Mouse (Mus musculus): ENCODE measurements at regions not wholly inside any gene's neighbourhood (a gene's known extent, or its start where the extent isn't known, plus 50 kb on each side); places are given as distances from the start of the nearest gene placed in this dataset.

GRCm38 (mm10) chr15:41283199-41283598 lies 1149.0 kb downstream of the 9330182O14Rik start:
- Histone ChIP-seq H3K27ac (replicated peaks; ENCODE audit: low read depth, low read length) (no peak overlapping the region), H3K4me3 (ENCODE audit: low read depth, low read length) (no peak overlapping the region), H3K4me1 (ENCODE audit: control insufficient read depth, insufficient read depth, low read length) (no peaks in the 10 kb centered on the region), H3K27me3 (ENCODE audit: control insufficient read depth, insufficient read depth, low read length) (no peaks in the 10 kb centered on the region), H3K4me2 (ENCODE audit: low read depth, severe bottlenecking) (no peak overlapping the region), H3K36me3 (ENCODE audit: control insufficient read depth, insufficient read depth, low read length) (no peaks in the 10 kb centered on the region), H3K9ac (ENCODE audit: low read length) (no peak overlapping the region), H3K9me3 (ENCODE audit: control insufficient read depth, low read length) (no peaks in the 10 kb centered on the region)
- DNase-seq (ENCODE audit: low spot score) (no peak), ATAC-seq (ENCODE audit: insufficient number of reproducible peaks, low FRiP score, low TSS enrichment, low read depth) (no peak)
- WGBS, result 93% methylated on average over 1 of the region's 1 CpGs

- no peak for ATAC-seq (ENCODE audit: insufficient number of reproducible peaks, low FRiP score, low TSS enrichment, low read depth)
- no peak overlapping the region for H3K9ac ChIP-seq (ENCODE audit: low read length)
Observed at GRCm38 (mm10) chr15:41286809-41287413, 1152.7 kb downstream of the 9330182O14Rik start.

DNA sequence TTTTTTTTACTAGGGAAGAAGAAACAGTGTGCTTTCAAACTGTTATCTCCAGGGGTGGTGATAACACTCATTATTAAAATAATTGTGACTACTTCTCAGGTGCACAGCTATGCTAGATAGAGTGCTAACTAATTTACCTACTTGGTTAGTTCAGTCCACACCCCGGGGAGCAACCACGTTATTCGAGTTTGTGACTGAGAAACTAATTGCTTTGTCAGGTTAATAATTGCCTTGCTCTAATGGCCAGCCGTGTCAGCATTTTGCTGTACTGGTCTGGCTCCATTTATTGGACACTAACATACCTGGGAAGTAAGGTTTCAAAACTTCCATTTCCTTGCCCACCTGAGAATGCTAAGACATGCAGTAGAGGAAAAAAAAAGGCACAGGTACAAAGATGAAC lies 1163.3 kb downstream of the 9330182O14Rik start:
- Histone ChIP-seq H3K27ac (replicated peaks; ENCODE audit: low read depth, low read length) (no peak overlapping the region), H3K9ac (ENCODE audit: low read length) (no peak overlapping the region), H3K4me1 (ENCODE audit: control insufficient read depth, insufficient read depth, low read length) (no peaks in the 10 kb centered on the region), H3K36me3 (ENCODE audit: control insufficient read depth, insufficient read depth, low read length) (no peaks in the 10 kb centered on the region), H3K27me3 (ENCODE audit: control insufficient read depth, insufficient read depth, low read length) (no peaks in the 10 kb centered on the region), H3K9me3 (ENCODE audit: control insufficient read depth, low read length) (no peaks in the 10 kb centered on the region), H3K4me2 (ENCODE audit: low read depth, severe bottlenecking) (no peak overlapping the region), H3K4me3 (ENCODE audit: low read depth, low read length) (no peak overlapping the region)
- no peak for DNase-seq (ENCODE audit: low spot score)
- no peak for ATAC-seq (ENCODE audit: insufficient number of reproducible peaks, low FRiP score, low TSS enrichment, low read depth)
- 46% methylated on average over 4 of the region's 4 CpGs for WGBS

More at GRCm38 (mm10) chr15:41286809-41287413, 1152.7 kb downstream of the 9330182O14Rik start:
- WGBS, result 81% methylated on average over 5 of the region's 5 CpGs
- no peaks in the 10 kb centered on the region for H3K9me3 ChIP-seq (ENCODE audit: control insufficient read depth, low read length)
- H3K4me3 ChIP-seq (ENCODE audit: low read depth, low read length), result no peak overlapping the region
- no peak for DNase-seq (ENCODE audit: low spot score)
- no peaks in the 10 kb centered on the region for H3K4me1 ChIP-seq (ENCODE audit: control insufficient read depth, insufficient read depth, low read length)
- H3K36me3 ChIP-seq (ENCODE audit: control insufficient read depth, insufficient read depth, low read length), result no peaks in the 10 kb centered on the region
- no peak overlapping the region for H3K27ac ChIP-seq (replicated peaks; ENCODE audit: low read depth, low read length)
- no peak overlapping the region for H3K4me2 ChIP-seq (ENCODE audit: low read depth, severe bottlenecking)
- no peaks in the 10 kb centered on the region for H3K27me3 ChIP-seq (ENCODE audit: control insufficient read depth, insufficient read depth, low read length)

DNA sequence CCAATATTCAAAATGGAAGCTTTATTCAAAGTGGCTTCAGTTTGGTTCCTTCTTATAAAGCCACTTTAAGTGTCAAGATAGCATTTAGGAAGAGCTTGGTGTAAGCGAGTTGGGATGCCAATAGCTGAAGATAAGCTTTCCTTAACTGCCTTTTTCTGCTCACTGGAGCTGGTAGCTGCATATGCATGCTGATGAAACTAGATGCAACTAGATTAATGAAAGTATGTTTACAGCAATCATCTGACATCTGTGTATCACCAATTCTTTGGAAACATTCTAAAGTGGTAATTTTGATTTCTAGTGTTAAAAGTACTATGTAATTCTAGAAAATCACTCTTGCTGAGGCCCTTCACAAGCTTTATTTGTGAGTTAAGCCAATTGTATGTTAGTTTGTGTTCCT lies 1172.5 kb downstream of the 9330182O14Rik start:
- H3K4me3 ChIP-seq (ENCODE audit: low read depth, low read length), result no peak overlapping the region
- no peak overlapping the region for H3K4me2 ChIP-seq (ENCODE audit: low read depth, severe bottlenecking)
- H3K27ac ChIP-seq (replicated peaks; ENCODE audit: low read depth, low read length), result no peak overlapping the region
- ATAC-seq (ENCODE audit: insufficient number of reproducible peaks, low FRiP score, low TSS enrichment, low read depth) (no peak), DNase-seq (ENCODE audit: low spot score) (no peak)
- 85% methylated on average over 1 of the region's 1 CpGs for WGBS
- H3K36me3 ChIP-seq (ENCODE audit: control insufficient read depth, insufficient read depth, low read length), result no peaks in the 10 kb centered on the region
- no peak overlapping the region for H3K9ac ChIP-seq (ENCODE audit: low read length)
- no peaks in the 10 kb centered on the region for H3K9me3 ChIP-seq (ENCODE audit: control insufficient read depth, low read length)
- no peaks in the 10 kb centered on the region for H3K27me3 ChIP-seq (ENCODE audit: control insufficient read depth, insufficient read depth, low read length)
- no peaks in the 10 kb centered on the region for H3K4me1 ChIP-seq (ENCODE audit: control insufficient read depth, insufficient read depth, low read length)

DNA sequence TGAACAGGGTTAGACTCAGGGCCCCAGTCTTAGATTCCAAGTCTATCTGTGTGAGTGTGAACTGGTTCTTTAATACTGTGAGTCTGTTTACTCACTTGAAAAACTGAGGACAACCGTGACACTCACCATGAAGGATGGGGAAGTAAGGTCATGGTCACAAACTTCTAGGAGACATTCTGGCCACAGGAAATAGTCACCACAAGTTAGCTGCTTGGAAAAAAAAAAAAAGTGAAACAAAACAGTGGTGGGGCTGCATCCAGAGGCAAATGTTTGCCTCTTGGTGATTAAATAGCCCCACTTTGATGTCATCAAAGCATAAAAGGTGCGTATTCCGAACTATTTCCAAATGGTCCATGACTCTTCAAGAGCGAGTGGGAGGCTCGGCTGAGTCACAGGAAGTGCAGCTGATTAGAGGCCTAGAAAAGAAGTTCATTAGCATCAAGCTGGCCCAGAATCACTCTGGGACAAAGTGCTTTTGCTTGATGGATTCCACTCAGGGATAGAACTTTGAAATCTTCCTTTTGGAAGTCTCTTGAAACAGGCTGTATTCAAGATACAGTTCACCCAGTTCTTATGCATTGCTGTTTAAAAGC lies 1177.7 kb downstream of the 9330182O14Rik start:
- Histone ChIP-seq H3K36me3 (ENCODE audit: control insufficient read depth, insufficient read depth, low read length) (no peaks in the 10 kb centered on the region), H3K27me3 (ENCODE audit: control insufficient read depth, insufficient read depth, low read length) (no peaks in the 10 kb centered on the region), H3K4me3 (ENCODE audit: low read depth, low read length) (no peak overlapping the region), H3K9ac (ENCODE audit: low read length) (no peak overlapping the region), H3K4me2 (ENCODE audit: low read depth, severe bottlenecking) (no peak overlapping the region), H3K4me1 (ENCODE audit: control insufficient read depth, insufficient read depth, low read length) (no peaks in the 10 kb centered on the region), H3K27ac (replicated peaks; ENCODE audit: low read depth, low read length) (no peak overlapping the region), H3K9me3 (ENCODE audit: control insufficient read depth, low read length) (no peaks in the 10 kb centered on the region)
- WGBS, result 56% methylated on average over 5 of the region's 5 CpGs
- ATAC-seq (ENCODE audit: insufficient number of reproducible peaks, low FRiP score, low TSS enrichment, low read depth) (no peak), DNase-seq (ENCODE audit: low spot score) (no peak)

- Histone ChIP-seq H3K4me1 (ENCODE audit: control insufficient read depth, insufficient read depth, low read length) (no peaks in the 10 kb centered on the region), H3K4me3 (ENCODE audit: low read depth, low read length) (no peak overlapping the region), H3K36me3 (ENCODE audit: control insufficient read depth, insufficient read depth, low read length) (no peaks in the 10 kb centered on the region), H3K9ac (ENCODE audit: low read length) (no peak overlapping the region), H3K9me3 (ENCODE audit: control insufficient read depth, low read length) (no peaks in the 10 kb centered on the region), H3K27me3 (ENCODE audit: control insufficient read depth, insufficient read depth, low read length) (no peaks in the 10 kb centered on the region), H3K4me2 (ENCODE audit: low read depth, severe bottlenecking) (no peak overlapping the region), H3K27ac (replicated peaks; ENCODE audit: low read depth, low read length) (no peak overlapping the region)
- ATAC-seq (ENCODE audit: insufficient number of reproducible peaks, low FRiP score, low TSS enrichment, low read depth) (no peak), DNase-seq (ENCODE audit: low spot score) (no peak)
- WGBS, result 79% methylated on average over 4 of the region's 4 CpGs
Observed at GRCm38 (mm10) chr15:41314916-41315315, 1180.8 kb downstream of the 9330182O14Rik start.

- WGBS, result 28% methylated on average over 7 of the region's 7 CpGs
- ATAC-seq (ENCODE audit: insufficient number of reproducible peaks, low FRiP score, low TSS enrichment, low read depth) (no peak), DNase-seq (ENCODE audit: low spot score) (peak; percentile 41)
Observed at GRCm38 (mm10) chr15:41325633-41326252, 1191.6 kb downstream of the 9330182O14Rik start.

DNA sequence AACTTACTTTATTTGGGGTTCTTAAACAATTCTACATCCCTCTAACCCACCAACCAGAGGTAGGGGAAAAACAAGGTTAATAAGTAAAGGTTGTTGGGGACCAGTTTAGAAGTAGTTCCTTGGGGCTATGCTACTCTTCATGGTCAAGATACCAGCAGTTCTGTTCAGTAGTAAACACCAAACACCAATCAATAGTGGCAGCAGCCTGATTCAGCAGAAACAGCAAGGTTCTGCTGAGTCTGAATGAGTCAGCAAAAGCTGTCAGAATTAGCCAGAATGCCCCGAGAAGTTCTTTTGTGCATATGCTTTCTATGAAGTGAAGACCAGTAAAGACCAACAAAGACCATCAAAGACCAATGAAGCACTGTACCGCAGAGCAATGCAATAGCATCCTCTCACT lies 1195.1 kb downstream of the 9330182O14Rik start:
- no peak for DNase-seq (ENCODE audit: low spot score)

More at GRCm38 (mm10) chr15:41325633-41326252, 1191.6 kb downstream of the 9330182O14Rik start:
- H3K4me3 ChIP-seq (ENCODE audit: low read depth, low read length), result no peak overlapping the region
- no peak overlapping the region for H3K4me2 ChIP-seq (ENCODE audit: low read depth, severe bottlenecking)
- no peaks in the 10 kb centered on the region for H3K4me1 ChIP-seq (ENCODE audit: control insufficient read depth, insufficient read depth, low read length)
- H3K27ac ChIP-seq (replicated peaks; ENCODE audit: low read depth, low read length), result no peak overlapping the region
- H3K9me3 ChIP-seq (ENCODE audit: control insufficient read depth, low read length), result no peaks in the 10 kb centered on the region
- no peaks in the 10 kb centered on the region for H3K27me3 ChIP-seq (ENCODE audit: control insufficient read depth, insufficient read depth, low read length)
- no peak overlapping the region for H3K9ac ChIP-seq (ENCODE audit: low read length)
- H3K36me3 ChIP-seq (ENCODE audit: control insufficient read depth, insufficient read depth, low read length), result no peaks in the 10 kb centered on the region

More for the DNA sequence above, 1195.1 kb downstream of the 9330182O14Rik start:
- ATAC-seq (ENCODE audit: insufficient number of reproducible peaks, low FRiP score, low TSS enrichment, low read depth), result no peak
- no peaks in the 10 kb centered on the region for H3K36me3 ChIP-seq (ENCODE audit: control insufficient read depth, insufficient read depth, low read length)
- H3K4me2 ChIP-seq (ENCODE audit: low read depth, severe bottlenecking), result no peak overlapping the region
- WGBS, result 88% methylated on average over 2 of the region's 2 CpGs
- H3K9ac ChIP-seq (ENCODE audit: low read length), result no peak overlapping the region
- H3K9me3 ChIP-seq (ENCODE audit: control insufficient read depth, low read length), result no peaks in the 10 kb centered on the region
- no peaks in the 10 kb centered on the region for H3K4me1 ChIP-seq (ENCODE audit: control insufficient read depth, insufficient read depth, low read length)
- H3K27me3 ChIP-seq (ENCODE audit: control insufficient read depth, insufficient read depth, low read length), result no peaks in the 10 kb centered on the region
- no peak overlapping the region for H3K27ac ChIP-seq (replicated peaks; ENCODE audit: low read depth, low read length)
- H3K4me3 ChIP-seq (ENCODE audit: low read depth, low read length), result no peak overlapping the region
